Mouse (Mus musculus): Measurements from ENCODE around the gene E2f8. TPM values are rescaled to one million over a fixed set of nuclear protein-coding genes. Genes with fewer than 3 reads are reported as not detected.

Gene E2f8
- polyA plus RNA-seq, 1 experiment from 2014 or later = 22.0 TPM

DNA sequence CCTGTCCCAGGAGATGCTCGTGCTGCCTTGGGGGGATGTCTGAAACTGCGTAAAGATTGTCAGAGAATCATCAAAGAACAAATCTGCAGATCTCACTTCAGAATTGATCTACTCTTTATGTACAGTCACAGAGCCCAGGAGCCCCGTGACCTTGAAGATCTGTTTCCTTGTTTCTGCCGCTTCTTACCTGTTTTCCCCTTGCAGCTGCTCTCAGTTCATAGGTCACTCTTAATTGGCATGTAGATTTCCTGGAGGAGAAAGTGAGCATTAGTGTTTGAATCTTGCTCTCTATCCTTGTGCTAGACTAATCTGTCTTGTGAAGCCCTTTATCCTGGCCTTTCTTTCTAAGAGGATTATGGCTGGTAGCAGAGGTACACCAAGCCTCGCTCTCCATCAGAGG, 59.7 kb downstream of the E2f8 start:
- no peak overlapping the region for H3K9ac ChIP-seq (ENCODE audit: low read length)
- H3K4me2 ChIP-seq (ENCODE audit: low read depth, low read length) = no peak overlapping the region
- H3K4me1 ChIP-seq (replicated peaks; ENCODE audit: control insufficient read depth, insufficient read depth, low read length) = no peaks in the 10 kb centered on the region
- no peaks in the 10 kb centered on the region for H3K9me3 ChIP-seq (ENCODE audit: control insufficient read depth, low read length)
- peaks cover 21% of the 10 kb centered on the region for H3K36me3 ChIP-seq (ENCODE audit: control insufficient read depth, insufficient read depth, low read length)
- H3K27me3 ChIP-seq (ENCODE audit: control insufficient read depth, insufficient read depth, low read depth, low read length) = no peaks in the 10 kb centered on the region
- ATAC-seq (ENCODE audit: low read depth) = no peak
- H3K27ac ChIP-seq (ENCODE audit: low read length) = no peak overlapping the region
- H3K4me3 ChIP-seq (ENCODE audit: low read length) = no peak overlapping the region
- 90% methylated on average over 5 of the region's 5 CpGs for WGBS

Other genes starting within 250 kb of the E2f8 start
- gene Mrgprb3, start 237.8 kb downstream of the E2f8 start, polyA plus RNA-seq (2015; fragmentation: Nextera tagmentation; extraction: Ambion mirVana) = not detected in 2 replicates
- 25.1 and 27.2 TPM in 2 replicates for gene Zdhhc13, start 92.6 kb downstream of the E2f8 start, polyA plus RNA-seq (2015; fragmentation: Nextera tagmentation; extraction: Ambion mirVana)
- gene Csrp3, start 33.6 kb downstream of the E2f8 start, polyA plus RNA-seq (2015; fragmentation: Nextera tagmentation; extraction: Ambion mirVana) = 56.4 and 71.6 TPM in 2 replicates
- gene Nav2, start 27.1 kb upstream of the E2f8 start, polyA plus RNA-seq (2015; fragmentation: Nextera tagmentation; extraction: Ambion mirVana) = 27.3 and 33.8 TPM in 2 replicates